Mouse (Mus musculus) heart, embryonic 14.5 days (tissue): Measurements from ENCODE around the gene 1810010H24Rik. TPM values are rescaled to one million over a fixed set of nuclear protein-coding genes. Genes with fewer than 3 reads are reported as not detected.
"Not testable (repeated sequence)": the region's sequence is repeated elsewhere in the genome, so short reads cannot be mapped to it uniquely, and the experiment has no call there.

Experiments used
- ATAC-seq: fragments of 200-750 bp; cut with Nextera tagmentation; 2 replicates; pipeline ENCODE4 v1.8.0; 2017; ENCODE audit warnings: low read depth, moderate TSS enrichment; ENCODE audit not compliant: insufficient number of reproducible peaks, insufficient read depth, low FRiP score
- H3K27ac ChIP-seq, 2 experiments: fragments of 200-500 bp in 1 of 2; fragments of 300-500 bp in 1 of 2; sonication (generic) in 1 of 2; replicated peaks in 1 of 2; 2 replicates each; pipeline ENCODE4 v1.5.1; 2012 to 2014; ENCODE audit warnings: low read depth in 2 of 2, low read length in 2 of 2, control low read depth in 1 of 2, mild to moderate bottlenecking in 1 of 2, mixed read lengths in 1 of 2; ENCODE audit not compliant: control insufficient read depth in 1 of 2, insufficient read depth in 1 of 2
- H3K27me3 ChIP-seq: fragments of 300-500 bp; sonication (generic); 2 replicates; pipeline ENCODE4 v1.6.1; 2014; ENCODE audit warnings: mild to moderate bottlenecking, low read length, control low read depth; ENCODE audit not compliant: control insufficient read depth, insufficient read depth
- H3K36me3 ChIP-seq: fragments of 300-500 bp; sonication (generic); 2 replicates; pipeline ENCODE4 v1.6.1; 2014; ENCODE audit warnings: mild to moderate bottlenecking, control low read depth, low read length, mixed read lengths; ENCODE audit not compliant: control insufficient read depth, insufficient read depth
- H3K4me1 ChIP-seq, 2 experiments: fragments of 200-500 bp in 1 of 2; fragments of 300-500 bp in 1 of 2; sonication (generic) in 1 of 2; 2 replicates each; pipeline ENCODE4 v1.6.1; 2012 to 2014; ENCODE audit warnings: low read length in 2 of 2, control low read depth in 1 of 2, mixed read lengths in 1 of 2; ENCODE audit not compliant: control insufficient read depth in 2 of 2, insufficient read depth in 2 of 2
- H3K4me2 ChIP-seq: fragments of 300-500 bp; sonication (generic); 2 replicates; pipeline ENCODE4 v1.6.1; 2014; ENCODE audit warnings: mild to moderate bottlenecking, low read length
- H3K4me3 ChIP-seq, 2 experiments: fragments of 200-500 bp in 1 of 2; fragments of 300-500 bp in 1 of 2; sonication (generic) in 1 of 2; 2 replicates each; pipeline ENCODE4 v1.5.1; 2012 to 2014; ENCODE audit warnings: low read length in 2 of 2, mild to moderate bottlenecking in 2 of 2, control low read depth in 1 of 2, low read depth in 1 of 2, moderate library complexity in 1 of 2; ENCODE audit not compliant: control insufficient read depth in 1 of 2, insufficient read depth in 1 of 2
- H3K9ac ChIP-seq: fragments of 300-500 bp; sonication (generic); 2 replicates; pipeline ENCODE4 v1.6.1; 2014; ENCODE audit warnings: mild to moderate bottlenecking, low read length
- H3K9me3 ChIP-seq: fragments of 300-500 bp; sonication (generic); 2 replicates; pipeline ENCODE4 v1.6.1; 2016; ENCODE audit warnings: low read length, control low read depth; ENCODE audit not compliant: control insufficient read depth
- WGBS: fragments of 180-500 bp; shearing (Covaris S2); extraction: QIAGEN DNeasy Blood & Tissue Kit; methylation state at CpG from one replicate; pipeline ENCODE4 v1.1.7; 2014; 5-methylcytosine and 5-hydroxymethylcytosine counted together
- polyA plus RNA-seq: library from polyadenylated mRNA; unstranded; fragments of >200 nt; fragmentation: Nextera tagmentation; extraction: Ambion mirVana; gene quantifications from 2 replicates; pipeline ENCODE4 v1.2.1, GENCODE M21; 2014

1810010H24Rik gene
- polyA plus RNA-seq, 1 experiment from 2014 or later, result 4.1 TPM

GRCm38 (mm10) chr11:106994246-106995085 is 31.0 kb upstream of the 1810010H24Rik start:
- WGBS, result 24% methylated on average over 3 of the region's 3 CpGs
- Histone ChIP-seq H3K4me1 (peaks cover 2 to 26% of the 10 kb centered on the region in 2 experiments), H3K4me2 (peak overlapping the region; percentile 4), H3K9me3 (no peaks in the 10 kb centered on the region), H3K27ac (peak overlapping the region in 1 of 2 experiments; percentile 61; a peak in 2 of 4 replicates), H3K9ac (no peak overlapping the region), H3K36me3 (peaks cover 79% of the 10 kb centered on the region), H3K4me3 (no peak overlapping the region), H3K27me3 (no peaks in the 10 kb centered on the region)
- no peak for ATAC-seq

GRCm38 (mm10) chr11:106996492-106996891 is 29.0 kb upstream of the 1810010H24Rik start:
- not testable (repeated sequence) for H3K27me3 ChIP-seq, ATAC-seq, H3K9me3 ChIP-seq, H3K27ac ChIP-seq
- H3K4me1 ChIP-seq, result peaks cover 2 to 26% of the 10 kb centered on the region in 2 experiments
- H3K4me2 ChIP-seq, result peak overlapping the region; percentile 75
- WGBS, result 91% methylated on average over 7 of the region's 7 CpGs
- 0 out of 4 replicates have a peak overlapping the region, but pooled peaks of 1 of the 2 experiments have one; percentile 97 for H3K4me3 ChIP-seq
- peaks cover 59% of the 10 kb centered on the region for H3K36me3 ChIP-seq
- peak overlapping the region; percentile 96; the same call in 1 of the 2 replicates for H3K9ac ChIP-seq

DNA sequence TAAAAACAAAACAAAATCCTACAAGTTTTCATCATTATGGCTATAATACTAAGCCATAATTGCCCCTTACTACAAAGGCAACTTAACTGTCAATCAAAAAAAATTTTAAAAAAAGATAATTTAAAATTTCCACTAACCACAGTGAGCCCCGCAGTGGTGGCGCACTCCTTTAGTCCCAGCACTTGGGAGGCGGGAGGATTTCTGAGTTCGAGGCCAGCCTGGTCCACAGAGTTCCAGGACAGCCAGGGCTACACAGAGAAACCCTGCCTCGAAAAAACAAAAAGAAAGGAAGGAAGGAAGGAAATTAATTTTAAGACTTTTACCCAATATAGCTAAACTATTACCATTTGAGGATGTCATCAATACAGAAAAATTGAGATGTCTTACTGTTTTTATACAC is 27.5 kb upstream of the 1810010H24Rik start:
- ATAC-seq, result no peak
- Histone ChIP-seq H3K9ac (peak overlapping the region; percentile 96), H3K36me3 (peaks cover 45% of the 10 kb centered on the region), H3K4me3 (peak overlapping the region; percentile 89 to 97), H3K27me3 (no peaks in the 10 kb centered on the region), H3K4me1 (peaks cover 2 to 26% of the 10 kb centered on the region in 2 experiments), H3K9me3 (no peaks in the 10 kb centered on the region), H3K27ac (peak overlapping the region in 1 of 2 experiments; percentile 89; a peak in 2 of 4 replicates), H3K4me2 (peak overlapping the region; percentile 75)
- 15% methylated on average over 5 of the region's 5 CpGs for WGBS

GRCm38 (mm10) chr11:106998651-106999150 is 26.8 kb upstream of the 1810010H24Rik start:
- Histone ChIP-seq H3K4me3 (peak overlapping the region; percentile 89 to 97), H3K36me3 (peaks cover 37% of the 10 kb centered on the region)
- ATAC-seq, result no peak; the same call in 1 of the 2 replicates

GRCm38 (mm10) chr11:106999151-106999948 is 26.1 kb upstream of the 1810010H24Rik start, which contains the start of gene Kpna2:
TSS of gene Kpna2 (minus strand) at chr11:106999541.
- under 1% methylated on average over 62 of the region's 62 CpGs for WGBS
- Histone ChIP-seq H3K27ac (peak within 1 kb of the TSS; percentile 89), H3K4me2 (peak within 1 kb of the TSS; percentile 76), H3K27me3 (no peaks in the 10 kb centered on the region), H3K9me3 (no peaks in the 10 kb centered on the region), H3K9ac (peak within 1 kb of the TSS; percentile 96), H3K4me1 (peaks cover 2 to 21% of the 10 kb centered on the region in 2 experiments), H3K4me3 (peak within 1 kb of the TSS; percentile 89 to 97), H3K36me3 (peaks cover 31% of the 10 kb centered on the region)
- peak; percentile 89 for ATAC-seq

More at GRCm38 (mm10) chr11:106998651-106999150, 26.8 kb upstream of the 1810010H24Rik start:
- Histone ChIP-seq H3K4me2 (peak overlapping the region; percentile 75), H3K27ac (peak overlapping the region; percentile 89), H3K27me3 (no peaks in the 10 kb centered on the region), H3K4me1 (peaks cover 2 to 26% of the 10 kb centered on the region in 2 experiments), H3K9me3 (no peaks in the 10 kb centered on the region), H3K9ac (peak overlapping the region; percentile 96)
- WGBS, result 0% methylated on average over 26 of the region's 26 CpGs

GRCm38 (mm10) chr11:106999949-107000513 is 25.4 kb upstream of the 1810010H24Rik start:
- Histone ChIP-seq H3K4me2 (peak overlapping the region; percentile 76), H3K27ac (peak overlapping the region in 1 of 2 experiments; percentile 80; a peak in 2 of 4 replicates), H3K36me3 (peaks cover 24% of the 10 kb centered on the region), H3K4me3 (peak overlapping the region; percentile 38 to 97; a peak in 3 of 4 replicates), H3K9me3 (no peaks in the 10 kb centered on the region), H3K27me3 (no peaks in the 10 kb centered on the region), H3K9ac (peak overlapping the region; percentile 77), H3K4me1 (peaks cover 0 to 14% of the 10 kb centered on the region in 2 experiments; a peak in 3 of 4 replicates)
- no peak for ATAC-seq
- WGBS, result 78% methylated on average over 9 of the region's 9 CpGs
